Mouse (Mus musculus) mature B cell (primary cell): ENCODE data around the gene Kng1.

ENCODE experiments used
- in situ Hi-C: fragments of 300-500 bp; cut with MboI; formaldehyde crosslinking; loops from 2 replicates; pipeline ENCODE4 v1.14.3; 2019

Gene Kng1

GRCm38 (mm10) chr16:23113903-23114302, 56.2 kb downstream of the Kng1 start:
- in situ Hi-C loops: no loop called here

GRCm38 (mm10) chr16:23114339-23115171, 56.9 kb downstream of the Kng1 start:
- in situ Hi-C loops: no loop called here

GRCm38 (mm10) chr16:23115486-23115885, 57.8 kb downstream of the Kng1 start:
- in situ Hi-C loops: no loop called here

- in situ Hi-C loops: no loop called here
Measured at GRCm38 (mm10) chr16:23117173-23117572, 59.5 kb downstream of the Kng1 start.

GRCm38 (mm10) chr16:23122446-23122845, 64.8 kb downstream of the Kng1 start:
- in situ Hi-C loops: no loop called here

- in situ Hi-C loops: no loop called here
Measured at GRCm38 (mm10) chr16:23123104-23123503, 65.4 kb downstream of the Kng1 start.

- in situ Hi-C loops: no loop called here
Measured at GRCm38 (mm10) chr16:23124398-23124797, 66.7 kb downstream of the Kng1 start.

GRCm38 (mm10) chr16:23127311-23127672, 69.6 kb downstream of the Kng1 start:
- in situ Hi-C loops: loop anchor here (25.0 kb wide), 1 partner anchor 240 kb away; the partner anchor contains the start of gene Ahsg

GRCm38 (mm10) chr16:23127673-23128375, 70.2 kb downstream of the Kng1 start, which contains the start of gene Rfc4:
Rfc4 (minus strand) TSS chr16:23127737.
- in situ Hi-C loops: loop anchor here (25.0 kb wide), 1 partner anchor 241 kb away; the partner anchor contains the start of gene Ahsg

GRCm38 (mm10) chr16:23130303-23130702, 72.6 kb downstream of the Kng1 start:
- in situ Hi-C loops: loop anchor here (25.0 kb wide), 1 partner anchor 243 kb away; the partner anchor contains the start of gene Ahsg
